Mouse (Mus musculus) liver, postnatal 0 days (tissue): Measurements from ENCODE around the gene Dst.

Experiments
- CTCF ChIP-seq: sonication (generic); IDR thresholded peaks from 2 replicates; pipeline ENCODE4 v1.5.1; 2016; ENCODE audit warnings: antibody characterized with exemption, low read depth
- EP300 ChIP-seq: IDR thresholded peaks from 2 replicates; pipeline ENCODE4 v1.6.1; 2016; ENCODE audit warnings: antibody characterized with exemption, low read depth, mild to moderate bottlenecking

- no peak for TF ChIP-seq CTCF
- TF ChIP-seq EP300: no peak
These were observed 24.2 kb downstream of the Dst start for GRCm38 (mm10) chr1:33932196-33932595.
